16 mouse cellular contexts compared by ENCODE assay signal in the genomic region with DNA sequence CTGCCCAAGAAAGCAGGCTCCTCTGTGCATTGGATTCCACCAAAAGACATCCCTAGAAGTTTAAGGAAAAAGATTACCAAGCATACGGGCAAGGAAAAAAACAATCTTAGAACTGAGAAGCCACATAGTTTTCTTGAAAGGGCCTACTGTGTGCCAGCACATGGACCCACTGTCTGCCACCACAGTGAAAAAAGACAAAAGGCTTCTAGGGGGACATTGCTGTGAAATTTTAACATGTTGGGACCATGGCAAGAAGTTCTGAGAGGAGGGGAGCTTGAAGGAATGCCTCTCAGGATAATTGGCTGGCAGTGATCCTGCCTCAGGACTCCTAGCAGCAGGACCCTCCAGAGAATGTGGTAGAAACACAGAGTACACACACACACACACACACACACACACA.
"Had no signal": no experiment of that assay in that cellular context is flagged by ENCODE, and none has a peak within 500 bp of the region (broad histone marks: within the 10 kb centered on the region; RNA-seq: fewer than 3 reads in every experiment).

No protein-coding gene starts in this region.

- H3K27ac ChIP-seq: heart, embryonic 10.5 days; hindbrain, embryonic 13.5 days; hindbrain, embryonic 15.5 days; hindbrain, postnatal 0 days; kidney, embryonic 15.5 days; kidney, postnatal 0 days; layer of hippocampus, adult 2 months; left cerebral cortex, adult 2 months; liver, embryonic 12.5 days; liver, embryonic 14.5 days had no signal

- H3K9ac ChIP-seq: heart, embryonic 12.5 days; hindbrain, embryonic 13.5 days; hindbrain, embryonic 15.5 days; kidney, embryonic 15.5 days; liver, embryonic 12.5 days; liver, embryonic 14.5 days had no signal

- DNase-seq: gastrocnemius, postnatal 14 days; gastrocnemius, postnatal 36 days; heart, adult 18-20 months; heart, postnatal 10 days; kidney, postnatal 14 days had no signal

- ATAC-seq: liver, embryonic 12.5 days had no signal

- H3K27me3 ChIP-seq: hindbrain, embryonic 13.5 days; hindbrain, embryonic 15.5 days; kidney, embryonic 15.5 days; liver, embryonic 12.5 days had no signal

- H3K4me3 ChIP-seq: heart, embryonic 10.5 days; heart, embryonic 12.5 days; hindbrain, embryonic 13.5 days; hindbrain, embryonic 15.5 days; kidney, embryonic 15.5 days; layer of hippocampus, adult 2 months; left cerebral cortex, adult 2 months; liver, embryonic 12.5 days had no signal

- H3K4me1 ChIP-seq: heart, embryonic 10.5 days; heart, embryonic 12.5 days; liver, embryonic 12.5 days had no signal

- H3K36me3 ChIP-seq: heart, embryonic 10.5 days; heart, embryonic 12.5 days; hindbrain, embryonic 13.5 days; hindbrain, embryonic 15.5 days; liver, embryonic 12.5 days had no signal

- H3K4me2 ChIP-seq: heart, embryonic 12.5 days; hindbrain, embryonic 13.5 days; hindbrain, embryonic 15.5 days; kidney, embryonic 15.5 days; liver, embryonic 12.5 days had no signal

- H3K9me3 ChIP-seq: heart, embryonic 10.5 days; heart, embryonic 12.5 days; hindbrain, embryonic 13.5 days; hindbrain, embryonic 15.5 days; kidney, embryonic 15.5 days; liver, embryonic 12.5 days had no signal
